Mouse (Mus musculus) gastrocnemius, postnatal 10 days (tissue): ENCODE measurements at regions not wholly inside any gene's neighbourhood (a gene's known extent, or its start where the extent isn't known, plus 50 kb on each side); places are given as distances from the start of the nearest gene placed in this dataset.

Experiments used
- DNase-seq: peaks from one replicate; pipeline ENCODE4 v3.0.0; 2021; ENCODE audit warnings: mixed read lengths

DNA sequence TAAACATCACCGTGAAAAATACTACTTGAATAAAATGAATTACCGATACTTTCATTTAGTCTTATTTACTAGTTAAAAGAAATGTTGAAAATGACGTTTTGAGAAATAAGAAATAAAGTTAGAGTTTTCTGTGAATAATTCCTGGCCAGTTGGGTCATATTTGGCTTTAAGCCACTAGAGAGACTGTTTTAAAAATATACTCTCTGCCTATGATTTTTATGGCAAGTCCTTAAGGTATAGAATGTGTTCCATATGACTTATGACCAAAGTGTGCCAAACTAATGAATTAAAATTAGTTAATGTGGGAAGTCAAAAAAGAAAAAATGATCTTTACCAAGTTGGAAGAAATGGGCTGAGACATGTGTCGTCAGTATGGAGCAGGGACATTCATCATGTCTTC is 354.2 kb upstream of the Col3a1 start:
- DNase-seq = no peak

DNA sequence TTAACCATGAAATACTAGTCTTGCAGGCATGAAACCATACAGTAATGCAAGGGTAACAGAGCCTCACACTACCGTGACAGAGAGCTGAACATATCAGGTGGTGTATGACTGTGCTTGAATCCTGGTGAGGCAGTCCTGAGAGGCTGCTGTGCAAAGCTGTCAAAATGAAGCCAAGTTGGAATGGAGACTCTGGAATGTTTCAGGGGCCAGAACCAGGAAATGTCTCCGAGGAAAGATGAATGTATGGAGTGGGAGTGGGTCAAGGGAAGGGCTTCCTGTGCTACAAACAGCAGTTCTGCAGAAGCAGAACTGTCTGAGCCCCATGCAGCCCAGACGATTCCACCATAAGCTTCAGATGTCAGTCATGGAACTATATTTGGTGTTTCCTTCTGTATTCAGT is 324.2 kb upstream of the Col3a1 start:
- DNase-seq = no peak

DNA sequence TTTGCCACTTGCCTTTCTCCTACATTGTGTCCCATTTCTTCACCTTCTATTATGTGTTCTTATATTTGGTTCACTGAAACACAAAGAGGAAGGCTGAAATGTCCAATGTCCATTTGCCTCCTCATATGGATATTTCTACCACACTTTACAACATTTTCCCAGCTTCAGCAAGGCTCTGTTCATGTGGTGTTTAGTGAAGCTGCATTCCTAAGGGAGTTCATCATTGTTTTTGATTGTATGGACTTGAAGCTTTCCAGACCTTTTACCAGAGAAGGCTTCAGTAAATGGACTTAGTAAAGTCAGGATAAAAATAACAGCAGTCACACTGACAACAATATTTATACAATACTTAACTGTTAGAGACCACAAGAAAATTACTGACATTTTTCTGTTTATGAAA is 290.8 kb upstream of the Col3a1 start:
- no peak for DNase-seq

GRCm38 (mm10) chr1:45021234-45021633 is 290.1 kb upstream of the Col3a1 start:
- no peak for DNase-seq

DNA sequence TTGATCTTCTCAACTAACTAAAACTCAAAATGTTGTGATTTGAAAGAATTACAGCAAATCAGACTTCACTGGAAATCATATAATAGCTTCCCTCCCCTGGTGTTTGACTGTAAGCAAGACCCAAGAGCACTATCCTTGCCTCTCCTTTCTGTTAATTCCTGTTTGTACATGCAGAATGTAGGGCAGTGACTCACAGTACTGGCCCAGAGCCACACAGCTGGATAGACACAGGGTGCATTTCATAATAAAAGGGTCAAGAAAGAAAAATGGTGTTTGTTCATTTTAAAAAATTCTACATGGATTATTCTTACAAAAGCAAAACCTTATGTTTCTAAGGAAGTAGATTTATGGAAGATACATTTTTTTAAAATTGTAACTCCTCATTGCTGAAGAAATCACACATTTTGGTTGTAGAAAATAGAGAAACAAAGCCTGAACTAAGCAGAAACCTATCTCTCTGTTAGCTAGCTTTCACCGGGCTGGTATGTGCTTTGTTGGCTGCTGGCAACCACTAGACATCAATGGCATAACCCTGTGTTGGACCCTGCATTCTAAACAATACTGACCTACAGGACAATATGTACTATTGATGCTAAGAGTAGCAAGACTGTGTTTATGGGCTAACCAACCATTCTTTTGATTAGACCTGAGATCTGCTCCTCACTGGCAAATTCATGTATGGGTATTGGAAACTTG is 289.0 kb upstream of the Col3a1 start:
- DNase-seq = peak; percentile 79

DNA sequence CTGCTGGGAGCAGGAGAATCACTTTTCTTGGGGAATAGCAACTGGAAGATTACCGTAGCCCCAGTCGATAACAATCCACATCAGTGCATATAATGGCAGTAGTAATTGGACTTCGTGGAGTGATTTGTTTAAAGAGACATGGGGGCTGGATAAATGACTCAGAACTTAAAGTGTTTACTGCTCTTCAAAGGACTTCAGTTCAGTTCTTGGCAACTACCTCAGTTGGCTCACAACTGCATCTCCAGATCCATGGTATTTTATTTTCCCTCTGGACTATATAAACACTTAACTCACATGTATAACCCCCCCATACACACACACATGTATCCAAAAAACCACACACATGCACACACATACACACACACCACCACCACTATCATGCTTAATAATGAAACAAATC is 288.0 kb upstream of the Col3a1 start:
- DNase-seq = no peak

DNA sequence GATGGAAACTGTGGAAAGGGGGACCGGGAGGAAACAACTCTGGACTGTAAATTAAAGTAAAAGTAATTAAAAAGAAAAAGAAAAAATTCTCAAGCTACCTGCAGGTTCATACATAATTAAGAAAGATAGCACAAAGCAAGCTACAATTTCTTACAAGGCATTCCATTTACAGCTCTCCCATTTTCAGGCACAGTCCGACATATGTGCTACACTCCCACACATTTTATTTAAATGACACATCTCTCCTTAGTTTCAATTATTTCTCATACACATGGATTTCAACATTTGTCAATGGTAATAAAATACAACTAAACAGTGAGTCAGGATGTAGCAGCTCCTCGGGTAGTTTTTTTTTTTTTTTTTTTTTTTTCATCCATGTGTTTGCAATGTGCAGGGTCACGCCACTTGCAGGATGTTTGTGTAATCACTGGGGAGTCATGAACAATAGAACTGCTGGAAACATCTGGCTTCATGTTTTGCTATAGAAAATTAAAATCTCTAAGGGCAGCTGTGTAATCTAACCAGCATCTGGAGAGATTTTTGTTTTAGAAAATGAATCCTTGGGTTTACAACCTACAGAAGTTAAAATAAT is 279.8 kb upstream of the Col3a1 start:
- DNase-seq = no peak

DNA sequence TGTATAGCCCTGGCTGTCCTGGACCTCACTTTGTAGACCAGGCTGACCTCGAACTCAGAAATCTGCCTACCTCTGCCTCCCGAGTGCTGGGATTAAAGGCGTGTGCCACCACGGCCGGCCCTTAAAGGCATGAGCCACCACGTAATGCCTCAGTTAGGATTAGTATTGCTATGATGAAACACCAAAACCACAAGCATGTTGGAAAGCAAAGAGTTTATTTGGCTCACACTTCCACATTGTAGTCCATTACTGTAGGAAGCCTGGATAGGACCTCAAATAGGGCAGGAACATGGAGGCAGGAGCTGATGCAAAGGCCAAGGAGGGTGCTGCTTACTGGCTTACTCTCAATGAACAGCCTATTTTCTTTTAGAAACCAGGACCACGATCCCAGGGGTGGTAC is 278.0 kb upstream of the Col3a1 start:
- no peak for DNase-seq

- DNase-seq = no peak
These were observed 270.0 kb upstream of the Col3a1 start for GRCm38 (mm10) chr1:45041328-45041727.

GRCm38 (mm10) chr1:45041815-45042214 is 269.5 kb upstream of the Col3a1 start:
- DNase-seq = no peak

DNA sequence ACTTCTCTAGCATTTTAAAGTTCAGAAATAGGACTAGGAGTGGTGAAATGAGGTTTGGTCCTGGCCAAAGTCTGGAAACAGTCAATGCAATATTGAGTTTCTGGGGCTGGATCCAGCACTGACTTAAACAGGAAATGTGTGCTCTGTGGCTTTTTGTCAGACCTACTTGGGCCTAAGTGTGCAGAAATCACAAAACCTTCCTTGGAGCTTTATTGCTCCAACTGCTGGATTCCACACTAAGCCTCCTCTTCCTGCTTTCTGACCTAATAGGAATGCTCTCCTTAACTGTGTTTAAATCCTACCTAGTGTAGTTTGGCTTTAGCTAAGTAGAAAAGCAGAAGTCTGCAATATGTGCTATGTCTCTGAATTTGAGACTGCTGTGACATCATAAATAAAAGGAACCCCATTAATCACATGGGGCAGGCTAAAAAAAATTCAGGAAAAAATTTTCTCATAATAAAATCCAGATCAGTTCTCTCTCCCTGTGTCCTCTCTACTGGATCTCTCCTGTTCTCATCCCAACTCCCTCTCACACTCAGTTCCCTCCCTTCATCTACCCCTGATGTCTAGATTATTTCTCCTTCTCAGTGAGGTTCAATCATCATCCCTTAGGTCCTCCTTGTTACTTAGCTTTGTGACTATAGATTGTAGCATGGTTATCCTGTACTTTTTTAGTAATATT is 268.0 kb upstream of the Col3a1 start:
- DNase-seq = no peak

GRCm38 (mm10) chr1:45090841-45091535 is 220.3 kb upstream of the Col3a1 start:
- DNase-seq = no peak

DNA sequence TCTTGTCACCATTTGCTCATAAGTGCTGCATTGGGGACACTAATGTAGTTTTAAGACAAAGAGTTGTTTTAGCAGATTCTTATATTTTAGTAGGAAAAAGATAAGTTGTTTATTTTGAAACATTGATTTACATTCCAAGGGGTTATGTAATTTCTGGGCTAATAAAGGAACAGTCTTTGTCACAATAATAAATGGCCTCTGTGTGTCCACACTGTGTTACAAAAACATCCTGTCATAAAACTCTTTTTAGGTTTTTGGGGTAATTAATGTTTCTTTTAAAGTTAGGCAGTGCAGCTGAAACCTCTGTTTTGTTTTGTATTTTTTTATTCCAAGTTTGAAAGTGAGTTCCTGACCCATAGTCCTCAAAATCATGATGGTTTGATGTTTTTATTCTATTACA is 210.4 kb upstream of the Col3a1 start:
- no peak for DNase-seq

DNA sequence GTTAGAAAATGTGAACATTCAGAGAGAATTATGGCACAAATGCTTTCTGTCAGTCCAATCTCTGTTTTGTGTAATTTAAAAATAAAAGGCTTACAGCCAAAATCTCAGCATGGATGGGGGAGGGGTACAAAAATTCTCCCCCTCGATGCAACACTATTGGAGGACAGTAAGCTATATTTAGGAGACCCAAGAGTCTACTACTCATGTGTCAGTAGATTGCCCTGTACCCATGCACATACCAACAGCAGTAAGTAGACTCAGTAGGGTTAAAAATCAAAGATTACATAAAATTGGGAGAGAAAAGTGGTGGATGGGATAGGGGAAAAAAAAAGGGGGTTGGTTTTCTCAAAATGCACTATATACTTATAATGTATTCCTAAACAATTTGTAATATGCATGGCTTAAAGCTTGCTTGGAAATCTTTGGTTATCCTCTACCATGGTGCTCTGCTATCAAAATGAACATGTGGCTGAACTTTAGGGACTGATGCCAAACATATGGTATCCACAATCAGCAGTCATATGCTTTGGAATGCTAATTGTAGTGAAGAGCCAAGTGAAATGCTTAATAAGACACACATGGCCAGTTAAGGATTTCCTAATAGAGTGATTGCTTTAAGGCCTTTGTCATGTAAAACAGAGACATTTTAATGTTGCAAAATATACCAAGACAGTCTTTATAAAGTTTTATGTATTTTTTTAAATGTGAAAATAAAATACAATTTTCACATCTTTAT is 194.8 kb upstream of the Col3a1 start:
- no peak for DNase-seq

GRCm38 (mm10) chr1:45135152-45135714 is 176.1 kb upstream of the Col3a1 start:
- DNase-seq = no peak

DNA sequence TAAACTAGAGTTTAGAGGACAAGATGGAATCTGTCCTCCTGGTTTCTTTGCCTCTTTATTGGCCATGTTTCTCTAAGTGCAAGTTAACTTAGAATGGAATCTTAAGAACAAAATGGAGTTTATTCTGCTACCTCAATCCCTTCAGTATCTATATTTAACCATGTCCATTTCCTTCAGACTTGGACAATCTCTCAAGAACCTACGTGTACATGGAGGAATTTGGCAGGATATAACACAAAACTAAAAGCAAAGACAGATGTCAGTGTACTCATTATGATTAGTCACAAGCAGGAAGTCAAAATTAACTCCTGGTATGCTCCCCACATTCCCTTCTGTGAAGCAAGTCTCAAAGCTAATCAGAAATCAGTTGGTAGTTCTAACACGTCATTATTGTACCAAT is 164.3 kb upstream of the Col3a1 start:
- DNase-seq = no peak

DNA sequence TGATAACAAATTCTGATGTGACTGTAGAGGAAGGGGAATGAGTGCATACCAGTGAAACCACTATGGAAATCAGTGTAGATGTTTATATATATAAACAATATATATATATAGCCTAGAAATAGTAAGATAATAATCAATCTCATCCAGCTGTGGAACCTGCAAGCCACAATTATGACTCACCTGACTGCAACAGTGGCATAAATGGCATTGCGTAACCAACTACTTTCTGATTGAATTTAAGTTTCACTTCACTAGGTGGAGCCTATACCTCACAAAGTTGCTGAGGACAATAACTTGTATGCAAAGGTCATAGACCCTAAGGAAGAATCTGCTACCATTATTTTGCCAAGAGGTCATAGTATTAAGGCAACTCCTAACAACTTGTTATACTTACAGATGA is 129.7 kb upstream of the Col3a1 start:
- DNase-seq = no peak

DNA sequence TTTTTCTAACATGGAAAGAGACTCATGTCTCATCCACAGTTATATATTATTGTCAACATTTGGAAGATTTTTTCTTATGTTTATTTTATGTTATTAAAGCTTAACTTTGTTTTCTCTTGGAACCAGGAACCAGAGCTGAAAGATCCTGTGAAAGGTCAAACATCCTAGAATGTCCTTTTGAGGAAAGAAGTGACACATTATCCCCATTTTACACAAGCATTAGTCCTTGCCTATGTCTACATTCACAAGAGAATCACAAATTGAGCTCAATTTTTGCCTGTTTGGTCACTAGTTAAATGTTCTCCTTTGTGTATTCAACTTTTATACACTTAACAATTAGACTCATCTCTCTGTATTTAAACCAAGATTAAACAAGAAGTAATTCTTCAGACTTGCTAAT is 126.0 kb upstream of the Col3a1 start:
- no peak for DNase-seq

DNA sequence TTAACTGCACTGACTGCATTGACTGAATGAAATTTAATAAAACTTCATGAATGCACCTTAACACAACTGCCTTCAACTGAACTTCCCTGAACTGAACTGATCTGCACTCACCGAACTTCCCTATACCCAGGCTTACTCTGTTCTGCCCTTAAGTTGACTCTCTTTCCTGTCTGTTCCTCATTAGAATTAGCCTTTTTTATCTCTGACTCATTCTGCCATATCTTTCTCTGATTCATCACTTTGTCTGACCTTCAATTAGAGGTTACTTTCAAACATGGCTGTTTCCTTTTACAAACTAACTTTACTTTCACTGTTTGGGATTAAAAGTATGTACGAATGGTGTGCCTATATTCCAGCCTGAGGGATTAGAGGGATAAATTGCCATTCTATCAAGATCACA is 103.4 kb upstream of the Col3a1 start:
- no peak for DNase-seq

DNA sequence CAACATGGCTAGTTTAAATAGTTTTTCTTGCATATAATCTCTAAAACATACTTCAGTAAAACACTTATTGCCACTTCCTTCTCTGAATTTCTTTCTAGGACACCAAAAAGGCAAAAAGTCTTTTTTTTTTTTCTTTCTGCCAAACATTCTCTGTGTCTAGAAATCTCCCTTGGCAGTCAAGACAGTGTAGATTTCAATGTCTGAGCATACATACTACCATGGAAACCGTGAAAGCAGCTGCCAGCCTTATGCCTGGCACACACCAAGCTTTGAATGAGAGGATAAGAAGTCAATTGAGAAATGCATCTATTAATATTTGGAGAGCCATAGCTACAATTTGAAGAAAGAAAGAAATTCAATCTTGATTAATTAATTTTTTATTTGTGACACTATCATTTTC is 95.1 kb upstream of the Col3a1 start:
- no peak for DNase-seq
